Mouse (Mus musculus) spleen, adult 2 months (tissue): ENCODE measurements around the gene Pik3cd. TPM values are rescaled to one million over a fixed set of nuclear protein-coding genes. Genes with fewer than 3 reads are reported as not detected.

Experiments
- DNase-seq, 2 experiments: peaks; one replicate each; pipeline versions ENCODE4 v3.0.0 to v3.0.0-alpha.2; 2012 to 2021; ENCODE audit warnings: low spot score in 2 of 2, low read depth in 1 of 2
- H3K27ac ChIP-seq: fragments of 200-500 bp; 2 replicates; pipeline ENCODE4 v1.5.1; 2012; ENCODE audit warnings: low read length, inconsistent platforms; ENCODE audit not compliant: insufficient read depth
- H3K27me3 ChIP-seq: fragments of 200-500 bp; 2 replicates; pipeline ENCODE4 v1.6.1; 2012; ENCODE audit warnings: mild to moderate bottlenecking, moderate library complexity, low read length, inconsistent platforms; ENCODE audit not compliant: control insufficient read depth, insufficient read depth
- H3K36me3 ChIP-seq: fragments of 200-500 bp; 2 replicates; pipeline ENCODE4 v1.6.1; 2012; ENCODE audit warnings: mild to moderate bottlenecking, low read length, inconsistent platforms; ENCODE audit not compliant: control insufficient read depth, insufficient read depth
- H3K4me1 ChIP-seq: fragments of 200-500 bp; 2 replicates; pipeline ENCODE4 v1.6.1; 2011; ENCODE audit warnings: inconsistent platforms; ENCODE audit not compliant: control insufficient read depth, insufficient read depth, insufficient read length
- H3K4me3 ChIP-seq: fragments of 200-500 bp; 2 replicates; pipeline ENCODE4 v1.5.1; 2011; ENCODE audit warnings: mild to moderate bottlenecking, inconsistent platforms; ENCODE audit not compliant: insufficient read depth, insufficient read length; ENCODE audit errors: extremely low read depth
- CTCF ChIP-seq: fragments of 200-500 bp; IDR thresholded peaks from 2 replicates; pipeline ENCODE4 v1.5.1; 2011; ENCODE audit warnings: mild to moderate bottlenecking, inconsistent platforms; ENCODE audit not compliant: insufficient read depth, insufficient read length, insufficient replicate concordance; ENCODE audit errors: extremely low read depth
- POLR2A ChIP-seq: fragments of 200-500 bp; IDR thresholded peaks from 2 replicates; pipeline ENCODE4 v1.6.1; 2011; ENCODE audit warnings: low read depth, low read length, inconsistent platforms
- WGBS: fragments of 180-500 bp; shearing (Covaris S2); methylation state at CpG from one replicate; pipeline ENCODE4 v1.1.7; 2018; 5-methylcytosine and 5-hydroxymethylcytosine counted together
- polyA plus RNA-seq: library from polyadenylated mRNA; depleted of rRNA; stranded (reverse); fragments of >200 nt; gene quantifications from 2 replicates; pipeline ENCODE4 v1.2.3, GENCODE M21; 2012

Pik3cd gene
- polyA plus RNA-seq, 1 experiment = 104 TPM

GRCm38 (mm10) chr4:149654232-149654631, 48.1 kb downstream of the Pik3cd start:
- peaks cover 21% of the 10 kb centered on the region for H3K4me1 ChIP-seq
- no peak overlapping the region for H3K27ac ChIP-seq
- H3K27me3 ChIP-seq = no peaks in the 10 kb centered on the region
- 79% methylated on average over 4 of the region's 4 CpGs for WGBS
- peak in 1 of 2 experiments; percentile 54 for DNase-seq
- peaks cover 89% of the 10 kb centered on the region for H3K36me3 ChIP-seq
- TF ChIP-seq POLR2A = no peak
- peak; percentile 47; the same call in 1 of the 2 replicates for TF ChIP-seq CTCF
- H3K4me3 ChIP-seq = no peak overlapping the region

DNA sequence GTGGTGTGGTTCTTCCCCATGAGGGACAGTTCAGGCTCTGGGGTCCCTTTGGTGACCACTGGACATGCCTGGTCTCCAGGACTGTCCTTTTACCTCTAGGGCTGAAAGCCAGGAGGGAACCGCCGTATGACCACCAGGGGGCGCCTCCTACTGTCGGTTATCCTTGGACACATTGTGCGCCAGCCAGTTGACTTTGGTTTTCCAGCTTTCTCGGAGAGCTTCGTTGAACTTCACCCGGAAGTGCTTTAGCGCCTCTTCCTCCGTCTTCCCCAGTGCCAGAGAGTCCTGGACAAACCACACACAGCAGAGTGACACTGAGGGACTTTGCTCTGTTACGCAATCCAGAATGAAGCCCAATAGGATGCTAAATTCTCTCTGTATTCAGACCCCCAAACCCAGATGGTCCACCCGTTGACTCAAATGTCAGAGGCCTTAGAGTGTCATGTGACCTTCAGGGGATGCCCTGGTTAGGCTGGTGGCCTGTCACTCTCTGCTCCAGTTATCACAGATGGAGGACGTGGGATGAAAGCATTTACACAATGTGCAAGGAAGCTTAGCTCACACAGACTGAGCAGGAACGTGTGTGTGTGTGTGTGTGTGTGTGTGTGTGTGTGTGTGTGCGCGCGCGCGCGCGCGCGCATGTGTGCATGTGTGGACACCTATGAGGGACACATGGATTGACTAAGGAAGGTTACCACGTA, 51.7 kb downstream of the Pik3cd start:
- H3K36me3 ChIP-seq = peaks cover 70% of the 10 kb centered on the region
- TF ChIP-seq POLR2A (no peak), CTCF (peak; percentile 66; the same call in 1 of the 2 replicates)
- H3K4me1 ChIP-seq = no peaks in the 10 kb centered on the region
- H3K27me3 ChIP-seq = no peaks in the 10 kb centered on the region
- no peak overlapping the region for H3K4me3 ChIP-seq
- WGBS = 68% methylated on average over 24 of the region's 24 CpGs
- no peak overlapping the region for H3K27ac ChIP-seq
- DNase-seq = peak in 1 of 2 experiments; percentile 65

DNA sequence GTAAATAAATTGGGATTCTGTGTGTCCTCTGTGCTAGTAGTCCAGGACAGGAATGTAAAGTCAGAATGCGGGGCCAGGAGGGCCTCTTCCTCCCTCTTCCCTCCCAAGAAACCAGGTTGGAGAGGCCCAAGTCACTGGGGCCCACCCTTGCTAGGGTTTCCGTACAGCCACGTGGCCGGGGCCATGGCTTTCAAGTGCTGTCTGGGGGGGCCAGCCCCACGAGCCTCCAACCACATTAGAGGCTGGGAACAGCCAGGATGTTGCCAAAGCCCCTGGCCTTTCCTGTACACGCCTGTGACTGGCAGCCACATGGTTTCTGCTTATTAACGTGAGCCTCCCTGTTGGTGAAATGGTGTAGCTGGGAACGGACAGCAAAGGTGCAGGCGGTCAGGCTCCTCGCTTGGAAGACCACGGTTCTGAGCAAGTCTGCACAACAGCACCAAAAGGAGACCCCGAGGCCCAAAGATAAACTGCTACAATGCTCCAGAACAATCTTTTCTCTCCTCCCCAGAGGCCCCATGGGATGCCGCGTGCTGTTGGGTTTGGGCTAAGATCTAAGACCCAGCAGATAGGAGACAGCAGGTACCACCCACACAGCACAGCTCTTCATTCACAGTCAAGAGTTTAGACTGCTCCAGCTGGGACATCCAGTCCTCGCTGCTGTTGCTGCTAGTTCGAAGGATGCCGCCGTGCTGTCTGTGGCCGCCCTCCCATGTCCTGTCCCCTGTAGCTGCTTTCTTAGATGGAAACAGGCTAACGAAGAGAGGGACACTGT, 54.2 kb downstream of the Pik3cd start:
- Histone ChIP-seq H3K27me3 (no peaks in the 10 kb centered on the region), H3K27ac (no peak overlapping the region), H3K4me3 (no peak overlapping the region), H3K4me1 (no peaks in the 10 kb centered on the region), H3K36me3 (peaks cover 46% of the 10 kb centered on the region)
- 46% methylated on average over 20 of the region's 20 CpGs for WGBS
- no peak for DNase-seq
- no peak for TF ChIP-seq CTCF
- TF ChIP-seq POLR2A = no peak

DNA sequence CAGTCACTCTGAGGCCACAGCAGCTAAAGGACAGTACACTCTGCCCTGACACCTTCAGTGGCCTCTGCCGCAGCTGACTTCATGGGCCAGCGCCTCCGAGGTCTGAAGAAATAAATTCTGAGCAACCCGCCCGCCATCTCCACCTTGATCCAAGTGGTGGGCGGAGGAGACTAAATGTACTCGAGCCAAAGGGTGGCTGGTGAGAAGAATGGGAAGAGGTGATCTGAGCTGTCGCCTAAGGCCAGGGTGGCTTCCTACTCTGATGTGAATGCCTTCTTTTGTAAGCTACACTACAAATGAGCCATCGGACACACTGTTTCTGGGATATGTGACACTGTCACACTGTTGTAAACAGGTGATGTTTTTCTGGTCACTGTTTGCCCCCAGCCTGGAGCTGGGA, 56.6 kb downstream of the Pik3cd start:
- 87% methylated on average over 9 of the region's 9 CpGs for WGBS
- peaks cover 23% of the 10 kb centered on the region for H3K36me3 ChIP-seq
- peaks cover 9% of the 10 kb centered on the region; the same call in 1 of the 2 replicates for H3K4me1 ChIP-seq
- no peaks in the 10 kb centered on the region for H3K27me3 ChIP-seq
- no peak for DNase-seq
- no peak overlapping the region for H3K4me3 ChIP-seq
- H3K27ac ChIP-seq = no peak overlapping the region
- TF ChIP-seq CTCF (no peak), POLR2A (no peak)

- Histone ChIP-seq H3K4me1 (peaks cover 10% of the 10 kb centered on the region; the same call in 1 of the 2 replicates), H3K27me3 (no peaks in the 10 kb centered on the region), H3K27ac (no peak overlapping the region), H3K4me3 (no peak overlapping the region), H3K36me3 (no peaks in the 10 kb centered on the region)
- no peak for TF ChIP-seq POLR2A
- no peak for DNase-seq
- 52% methylated on average over 5 of the region's 5 CpGs for WGBS
Observed at GRCm38 (mm10) chr4:149641956-149642355, 60.4 kb downstream of the Pik3cd start.

DNA sequence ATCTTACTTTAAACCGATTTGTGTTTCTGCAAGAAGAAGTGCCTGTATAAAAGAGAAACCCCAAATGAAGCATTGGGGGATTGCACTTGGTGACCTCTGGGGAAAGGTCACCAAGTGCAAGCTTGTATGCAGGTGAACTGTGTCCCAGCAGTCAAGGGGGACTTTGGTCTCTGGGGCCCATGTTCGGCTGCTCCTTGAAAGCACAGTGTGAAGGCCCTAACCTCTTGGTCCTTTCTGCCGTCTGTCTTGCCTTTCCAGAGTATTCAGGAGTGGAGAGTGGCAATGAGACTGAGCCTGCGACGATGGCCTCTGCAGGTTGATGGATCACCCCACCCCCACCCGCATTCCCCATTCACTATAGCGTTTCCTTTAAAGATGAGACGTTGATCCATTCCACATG, 61.0 kb downstream of the Pik3cd start:
- WGBS = 57% methylated on average over 8 of the region's 8 CpGs
- Histone ChIP-seq H3K27me3 (no peaks in the 10 kb centered on the region), H3K4me3 (no peak overlapping the region), H3K36me3 (no peaks in the 10 kb centered on the region), H3K4me1 (peaks cover 10% of the 10 kb centered on the region; the same call in 1 of the 2 replicates), H3K27ac (no peak overlapping the region)
- no peak for DNase-seq
- TF ChIP-seq CTCF (no peak), POLR2A (no peak)

DNA sequence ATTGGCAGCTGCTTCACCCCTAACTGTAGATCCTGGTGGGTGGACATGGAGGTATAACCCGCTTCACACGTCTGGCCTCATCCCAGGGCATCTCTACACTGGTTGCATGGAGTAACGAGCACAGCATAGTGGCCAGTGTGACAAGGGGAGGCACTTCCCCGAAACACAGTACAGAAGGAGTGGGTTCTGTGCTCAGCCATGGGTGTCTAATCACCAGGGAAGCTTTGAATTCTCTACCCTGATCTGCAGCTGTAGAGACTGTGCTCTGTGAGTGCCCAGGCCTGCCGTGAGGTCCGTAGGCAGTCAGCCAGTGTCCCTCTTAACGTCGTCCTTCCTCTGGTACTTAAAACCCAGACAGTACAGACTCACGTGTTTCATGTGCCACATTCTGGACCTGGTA, 61.5 kb downstream of the Pik3cd start:
- Histone ChIP-seq H3K4me3 (no peak overlapping the region), H3K27ac (no peak overlapping the region), H3K36me3 (no peaks in the 10 kb centered on the region), H3K27me3 (no peaks in the 10 kb centered on the region), H3K4me1 (peaks cover 10% of the 10 kb centered on the region; the same call in 1 of the 2 replicates)
- TF ChIP-seq POLR2A = no peak
- TF ChIP-seq CTCF = no peak
- no peak for DNase-seq
- WGBS = 69% methylated on average over 9 of the region's 9 CpGs
